Mouse (Mus musculus): ENCODE results near the gene Nudt6. TPM values are rescaled to one million over a fixed set of nuclear protein-coding genes. Genes with fewer than 3 reads are reported as not detected.

The Nudt6 gene
- polyA plus RNA-seq, 1 experiment from 2014 or later: 4.8 TPM

DNA sequence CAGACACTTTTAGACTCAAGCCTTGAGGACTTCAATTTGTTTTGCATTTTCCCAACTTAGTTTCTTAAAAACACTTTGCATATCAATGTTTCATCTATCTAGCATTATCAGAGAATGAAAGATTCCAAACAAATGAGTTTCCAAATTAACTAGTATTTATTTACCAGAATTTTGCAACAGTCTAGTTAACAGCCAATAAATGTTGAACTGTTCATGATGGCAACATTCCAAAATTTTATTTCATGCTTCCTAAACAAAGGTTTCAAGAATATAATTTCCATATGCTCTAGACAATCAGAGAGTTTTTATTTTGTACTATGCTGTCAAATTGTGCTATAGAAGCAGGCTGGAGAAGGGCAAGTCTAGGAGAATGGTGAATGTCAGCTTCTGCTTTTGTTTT is 12.4 kb downstream of the Nudt6 start:
- Histone ChIP-seq H3K36me3 (ENCODE audit: inconsistent target) (no peaks in the 10 kb centered on the region), H3K27ac (no peak overlapping the region), H3K4me3 (ENCODE audit: inconsistent target) (no peak overlapping the region)

DNA sequence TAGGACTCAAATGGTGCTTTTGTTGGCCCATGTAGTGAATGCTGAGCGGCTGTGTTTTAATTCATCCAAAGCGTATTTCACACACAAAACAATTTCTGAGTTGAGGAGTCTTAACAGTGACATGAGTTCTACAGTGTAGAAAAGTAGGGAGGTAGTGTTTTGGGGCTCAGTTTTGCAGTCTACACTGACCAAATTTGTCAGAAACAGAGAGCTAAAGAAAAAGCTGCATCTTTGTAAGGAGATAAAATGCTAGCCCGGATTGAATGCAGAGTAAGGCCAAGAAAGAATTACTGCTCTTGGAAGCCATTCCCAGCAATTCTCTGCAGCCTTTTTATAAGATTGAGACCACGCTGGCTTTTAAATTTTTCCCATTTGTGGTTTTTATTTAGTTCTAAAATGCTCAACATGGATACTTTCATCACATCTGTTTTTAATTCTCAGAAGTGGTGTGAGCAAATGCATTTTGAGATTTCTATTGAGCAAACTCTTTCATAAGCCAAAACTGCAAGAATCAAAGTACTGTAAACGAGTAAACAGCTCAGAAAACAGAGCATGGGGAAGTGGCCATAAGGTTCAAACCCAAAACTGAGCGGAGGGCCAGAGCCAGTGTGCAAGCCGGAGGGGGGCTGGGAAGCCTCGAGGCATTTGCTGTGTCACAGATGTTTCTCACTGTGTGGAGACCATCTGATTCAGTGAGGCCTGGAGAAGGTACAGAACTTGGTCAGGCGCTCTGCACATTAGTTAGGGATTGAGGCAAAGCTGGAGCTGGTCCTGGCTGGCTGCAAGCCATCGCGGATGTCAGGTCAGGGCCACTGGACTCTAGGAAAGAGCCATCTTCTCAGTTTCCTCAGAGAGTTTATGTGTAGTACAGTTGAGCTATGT is 18.0 kb downstream of the Nudt6 start:
- Histone ChIP-seq H3K4me3 (ENCODE audit: inconsistent target) (no peak overlapping the region), H3K36me3 (ENCODE audit: inconsistent target) (no peaks in the 10 kb centered on the region), H3K27ac (no peak overlapping the region), H3K79me2 (ENCODE audit: inconsistent target) (no peaks in the 10 kb centered on the region)
- WGBS (ENCODE audit: missing documents): 92% methylated on average over 11 of the region's 11 CpGs

More for the DNA sequence above, 12.4 kb downstream of the Nudt6 start:
- no peaks in the 10 kb centered on the region for H3K79me2 ChIP-seq (ENCODE audit: inconsistent target)

- Histone ChIP-seq H3K36me3 (ENCODE audit: inconsistent target) (no peaks in the 10 kb centered on the region), H3K79me2 (ENCODE audit: inconsistent target) (no peaks in the 10 kb centered on the region), H3K27ac (no peak overlapping the region), H3K4me3 (ENCODE audit: inconsistent target) (no peak overlapping the region)
- WGBS (ENCODE audit: missing documents): 88% methylated on average over 7 of the region's 7 CpGs
These were observed 21.2 kb downstream of the Nudt6 start for GRCm38 (mm10) chr3:37398661-37399395.

DNA sequence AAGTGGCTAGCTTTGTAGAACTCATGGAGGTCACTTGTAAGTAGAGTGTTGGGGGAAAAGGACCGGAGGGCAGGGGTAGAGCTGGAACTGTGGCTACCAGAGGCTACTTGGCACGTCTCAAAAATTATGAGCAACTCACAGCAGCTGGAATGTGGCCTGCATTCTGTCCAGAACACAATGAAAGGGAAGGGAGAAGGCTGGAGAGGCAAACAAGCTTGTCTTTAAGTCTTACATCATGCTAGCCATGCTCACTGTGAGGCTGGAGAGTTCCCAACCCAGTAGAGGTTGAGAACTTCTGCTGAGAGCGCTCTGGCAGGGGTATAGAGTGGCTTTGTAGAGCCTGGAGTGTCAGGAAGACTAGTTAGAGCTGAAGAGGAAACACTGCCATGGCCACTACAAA is 22.4 kb downstream of the Nudt6 start:
- Histone ChIP-seq H3K79me2 (ENCODE audit: inconsistent target) (no peaks in the 10 kb centered on the region), H3K4me3 (ENCODE audit: inconsistent target) (no peak overlapping the region), H3K27ac (no peak overlapping the region), H3K36me3 (ENCODE audit: inconsistent target) (no peaks in the 10 kb centered on the region)
- 87% methylated on average over 3 of the region's 3 CpGs for WGBS (ENCODE audit: missing documents)

GRCm38 (mm10) chr3:37396930-37397608 is 22.9 kb downstream of the Nudt6 start:
- Histone ChIP-seq H3K36me3 (ENCODE audit: inconsistent target) (no peaks in the 10 kb centered on the region), H3K4me3 (ENCODE audit: inconsistent target) (no peak overlapping the region), H3K27ac (no peak overlapping the region), H3K79me2 (ENCODE audit: inconsistent target) (no peaks in the 10 kb centered on the region)
- 99% methylated on average over 5 of the region's 5 CpGs for WGBS (ENCODE audit: missing documents)

DNA sequence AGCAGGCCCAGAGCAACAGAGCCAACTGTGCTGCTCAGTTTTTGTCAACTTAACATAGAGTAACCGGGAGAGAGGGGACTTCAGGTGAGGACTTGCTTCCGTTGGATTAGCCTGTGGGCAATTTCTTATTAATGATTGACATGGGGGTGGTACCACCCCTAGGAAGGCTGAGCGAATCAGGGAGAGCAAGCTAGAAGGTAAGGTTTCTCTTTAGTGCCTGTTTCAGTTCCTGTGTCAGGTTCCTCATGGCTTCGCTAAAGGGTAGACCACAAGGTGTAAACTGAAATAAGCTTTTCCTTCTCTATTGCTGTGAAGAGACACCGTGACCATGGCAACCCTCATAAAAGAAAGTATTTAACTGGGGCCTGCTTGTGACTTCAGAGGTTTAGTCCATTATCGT is 32.7 kb downstream of the Nudt6 start:
- WGBS (ENCODE audit: missing documents): 74% methylated on average over 6 of the region's 6 CpGs

DNA sequence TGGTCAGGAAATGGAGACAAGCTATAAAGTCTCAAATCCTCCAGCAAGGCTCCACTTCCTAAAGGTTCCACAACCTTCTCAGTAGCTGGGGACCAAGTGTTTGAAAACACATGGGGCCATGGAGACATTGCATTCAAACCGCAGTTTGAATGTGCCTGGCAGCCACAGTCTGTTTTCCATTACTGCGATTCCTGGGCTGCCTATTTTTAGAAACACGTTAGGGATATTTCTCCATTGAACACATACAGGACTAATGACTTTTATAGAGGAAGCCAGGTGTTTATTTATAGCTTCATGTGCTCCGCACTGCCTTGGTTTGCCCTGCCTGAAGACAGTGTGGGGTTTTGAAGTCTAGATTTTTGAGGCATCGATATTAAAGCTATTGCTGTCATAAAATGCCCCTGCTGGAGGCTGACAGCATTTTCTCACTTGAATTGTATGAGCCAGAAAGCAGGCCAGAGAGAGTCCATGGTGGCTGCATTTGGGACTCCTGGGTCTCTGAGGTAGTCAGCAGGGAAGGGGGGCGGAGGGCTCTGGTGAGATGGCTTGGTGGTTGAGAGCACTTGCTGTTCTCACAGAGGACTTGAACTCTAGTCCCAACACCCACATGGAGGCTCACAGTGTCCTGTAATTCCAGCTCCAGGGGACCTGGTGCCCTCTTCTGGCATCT is 36.8 kb downstream of the Nudt6 start:
- no peaks in the 10 kb centered on the region for H3K36me3 ChIP-seq (ENCODE audit: inconsistent target)
- H3K4me3 ChIP-seq (ENCODE audit: inconsistent target): no peak overlapping the region
- no peak overlapping the region for H3K27ac ChIP-seq
- 95% methylated on average over 6 of the region's 6 CpGs for WGBS (ENCODE audit: missing documents)
- no peaks in the 10 kb centered on the region for H3K79me2 ChIP-seq (ENCODE audit: inconsistent target)

More for the DNA sequence above, 32.7 kb downstream of the Nudt6 start:
- Histone ChIP-seq H3K4me3 (ENCODE audit: inconsistent target) (no peak overlapping the region), H3K79me2 (ENCODE audit: inconsistent target) (no peaks in the 10 kb centered on the region), H3K36me3 (ENCODE audit: inconsistent target) (no peaks in the 10 kb centered on the region), H3K27ac (no peak overlapping the region)

- Histone ChIP-seq H3K27ac (no peak overlapping the region), H3K79me2 (ENCODE audit: inconsistent target) (no peaks in the 10 kb centered on the region), H3K4me3 (ENCODE audit: inconsistent target) (no peak overlapping the region), H3K36me3 (ENCODE audit: inconsistent target) (no peaks in the 10 kb centered on the region)
- 66% methylated on average over 6 of the region's 6 CpGs for WGBS (ENCODE audit: missing documents)
These were observed 38.6 kb downstream of the Nudt6 start for GRCm38 (mm10) chr3:37381457-37381856.

GRCm38 (mm10) chr3:37379930-37380881 is 39.8 kb downstream of the Nudt6 start:
- H3K4me3 ChIP-seq (ENCODE audit: inconsistent target): no peak overlapping the region
- no peaks in the 10 kb centered on the region for H3K36me3 ChIP-seq (ENCODE audit: inconsistent target)
- H3K27ac ChIP-seq: no peak overlapping the region
- no peaks in the 10 kb centered on the region for H3K79me2 ChIP-seq (ENCODE audit: inconsistent target)
- WGBS (ENCODE audit: missing documents): 90% methylated on average over 18 of the region's 18 CpGs

DNA sequence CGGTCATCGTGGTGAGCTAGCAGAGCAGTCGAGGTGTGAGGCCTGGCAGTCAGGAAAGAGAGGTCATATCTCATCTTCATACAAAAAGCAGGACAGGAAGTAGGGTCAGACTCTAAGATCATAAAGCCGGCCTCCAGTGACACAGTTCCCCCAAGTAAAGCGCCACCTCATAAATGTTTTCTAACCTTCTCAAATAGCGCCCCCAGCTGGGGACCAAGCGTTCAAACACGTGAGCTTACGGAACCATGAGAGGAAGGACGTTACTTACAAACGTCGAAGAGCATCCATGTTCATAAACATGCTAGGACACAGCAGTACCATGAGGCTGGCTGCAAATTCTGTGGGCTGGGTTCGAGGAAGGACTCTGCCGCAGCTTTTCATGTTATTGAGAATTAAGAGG is 40.8 kb downstream of the Nudt6 start:
- no peaks in the 10 kb centered on the region for H3K79me2 ChIP-seq (ENCODE audit: inconsistent target)
- H3K27ac ChIP-seq: no peak overlapping the region
- no peaks in the 10 kb centered on the region for H3K36me3 ChIP-seq (ENCODE audit: inconsistent target)
- WGBS (ENCODE audit: missing documents): 81% methylated on average over 14 of the region's 14 CpGs
- no peak overlapping the region for H3K4me3 ChIP-seq (ENCODE audit: inconsistent target)

GRCm38 (mm10) chr3:37378412-37378811 is 41.6 kb downstream of the Nudt6 start:
- Histone ChIP-seq H3K79me2 (ENCODE audit: inconsistent target) (no peaks in the 10 kb centered on the region), H3K27ac (no peak overlapping the region), H3K4me3 (ENCODE audit: inconsistent target) (no peak overlapping the region), H3K36me3 (ENCODE audit: inconsistent target) (no peaks in the 10 kb centered on the region)
- WGBS (ENCODE audit: missing documents): 90% methylated on average over 5 of the region's 6 CpGs

DNA sequence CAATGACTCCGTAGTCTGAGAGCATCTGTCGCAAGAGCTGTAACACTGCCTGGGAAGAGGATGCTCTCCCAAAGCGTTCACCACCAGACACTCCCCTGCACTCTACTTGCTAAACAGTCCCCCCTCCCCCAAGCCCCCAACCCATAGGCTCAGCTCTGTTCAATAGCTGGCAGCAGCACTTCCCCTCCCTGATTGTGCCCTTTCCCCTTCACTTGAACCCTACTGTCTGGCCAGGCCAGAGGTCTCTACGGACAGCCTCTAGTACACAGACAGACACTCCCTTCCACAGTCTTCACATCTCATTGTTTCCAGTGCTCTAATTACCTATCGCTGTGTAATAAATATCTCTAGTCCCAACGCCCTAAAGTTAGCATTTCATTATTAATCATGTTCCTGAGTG is 42.1 kb downstream of the Nudt6 start:
- Histone ChIP-seq H3K36me3 (ENCODE audit: inconsistent target) (no peaks in the 10 kb centered on the region), H3K27ac (no peak overlapping the region), H3K4me3 (ENCODE audit: inconsistent target) (no peak overlapping the region), H3K79me2 (ENCODE audit: inconsistent target) (no peaks in the 10 kb centered on the region)
- WGBS (ENCODE audit: missing documents): 85% methylated on average over 6 of the region's 6 CpGs

DNA sequence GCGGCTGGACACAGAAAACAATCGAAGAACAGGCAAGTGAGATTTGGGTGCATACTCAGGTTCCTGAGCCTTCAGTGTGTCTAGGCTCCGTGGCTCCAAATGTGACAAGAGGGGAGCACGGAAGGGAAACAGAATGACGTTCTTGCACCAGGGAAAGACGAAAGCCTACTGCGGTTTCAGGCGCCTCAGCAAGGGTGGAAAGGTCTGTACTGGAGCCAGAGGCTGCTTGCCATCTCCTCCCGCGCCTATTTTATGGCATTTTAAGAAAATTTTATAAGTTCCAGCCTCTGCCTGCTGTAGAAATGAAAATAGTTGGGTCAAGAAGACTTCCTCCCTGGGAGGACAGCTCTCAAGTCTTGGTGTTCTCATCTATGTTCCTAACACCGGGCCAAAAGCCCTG is 46.3 kb downstream of the Nudt6 start:
- WGBS (ENCODE audit: missing documents): 95% methylated on average over 11 of the region's 11 CpGs
- H3K36me3 ChIP-seq (ENCODE audit: inconsistent target): no peaks in the 10 kb centered on the region
- H3K4me3 ChIP-seq (ENCODE audit: inconsistent target): no peak overlapping the region
- no peaks in the 10 kb centered on the region for H3K79me2 ChIP-seq (ENCODE audit: inconsistent target)
- H3K27ac ChIP-seq: no peak overlapping the region

Data from macrophage (primary cell).